Comparison of ENCODE assay signal across 7 mouse cellular contexts in genomic region chr10:26494380-26494781, GRCm38 (mm10).
A peak's percentile ranks its signal among the peaks of the same experiment; 100 is the strongest.
DNase-seq lines count a peak whose midpoint lies in the region; ATAC-seq and TF ChIP-seq lines count a peak whose summit lies in the region.

No protein-coding gene starts in this region.

- no peak overlapping the region for H3K9ac ChIP-seq in heart, embryonic 15.5 days

- no peaks in the 10 kb centered on the region for H3K9me3 ChIP-seq in heart, embryonic 15.5 days (replicated peaks)

- no peak overlapping the region for H3K27ac ChIP-seq in bone marrow, adult 2 months (ENCODE audit: control insufficient read depth, insufficient read depth, low read depth, low read length, poor library complexity)
- H3K27ac ChIP-seq in heart, embryonic 15.5 days, result no peak overlapping the region

- H3K36me3 ChIP-seq in heart, embryonic 15.5 days, result no peaks in the 10 kb centered on the region

- ATAC-seq in heart, embryonic 15.5 days (replicated peaks; ENCODE audit: insufficient number of reproducible peaks, insufficient read depth, low FRiP score, low read depth), result no peak

- peak; percentile 32; the same call in 1 of the 2 replicates for TF ChIP-seq CTCF in bone marrow, adult 2 months (IDR thresholded peaks at IDR 0.05; ENCODE audit: control insufficient read depth, insufficient read depth, low read length)

- peak overlapping the region; percentile 8; the same call in 1 of the 2 replicates for H3K4me2 ChIP-seq in heart, embryonic 15.5 days

- no peaks in the 10 kb centered on the region for H3K27me3 ChIP-seq in heart, embryonic 15.5 days

- no peaks in the 10 kb centered on the region for H3K4me1 ChIP-seq in bone marrow, adult 2 months (ENCODE audit: control insufficient read depth, insufficient read depth, low read length)
- no peaks in the 10 kb centered on the region for H3K4me1 ChIP-seq in heart, embryonic 15.5 days (replicated peaks)

- no peak for TF ChIP-seq POLR2A in bone marrow, adult 2 months (IDR thresholded peaks at IDR 0.05; ENCODE audit: borderline replicate concordance, control insufficient read depth, low read depth, low read length)

- 23% methylated on average over 9 of the region's 9 CpGs for WGBS in bone marrow, adult 2 months
- WGBS in heart, embryonic 15.5 days, result 51% methylated on average over 9 of the region's 9 CpGs

- no peak overlapping the region for H3K4me3 ChIP-seq in bone marrow, adult 2 months (replicated peaks; ENCODE audit: control insufficient read depth, low read depth, low read length)
- no peak overlapping the region for H3K4me3 ChIP-seq in heart, embryonic 15.5 days

- DNase-seq in 3134 (ENCODE audit: extremely low read depth, insufficient read length, low spot score), result peak; percentile 17
- peak; percentile 41 for DNase-seq in A20 (ENCODE audit: low read depth, low spot score)
- peak; percentile 60 to 67 for DNase-seq in kidney, postnatal 4 days
- DNase-seq in lung, postnatal 10 days, result peak; percentile 36
- DNase-seq in spleen, postnatal 36 days (ENCODE audit: low spot score in 2 of 2), result peak; percentile 8 to 22
